Mouse (Mus musculus) bone marrow, adult 2 months (tissue): ENCODE measurements around the gene Tbx3.

Experiments used
- CTCF ChIP-seq: fragments of 200-500 bp; IDR thresholded peaks from 2 replicates; pipeline ENCODE4 v1.5.1; 2011; ENCODE audit warnings: low read length, control low read depth; ENCODE audit not compliant: control insufficient read depth, insufficient read depth
- POLR2A ChIP-seq: fragments of 200-500 bp; IDR thresholded peaks from 2 replicates; pipeline ENCODE4 v1.6.1; 2011; ENCODE audit warnings: low read depth, mild to moderate bottlenecking, control low read depth, low read length, borderline replicate concordance; ENCODE audit not compliant: control insufficient read depth

DNA sequence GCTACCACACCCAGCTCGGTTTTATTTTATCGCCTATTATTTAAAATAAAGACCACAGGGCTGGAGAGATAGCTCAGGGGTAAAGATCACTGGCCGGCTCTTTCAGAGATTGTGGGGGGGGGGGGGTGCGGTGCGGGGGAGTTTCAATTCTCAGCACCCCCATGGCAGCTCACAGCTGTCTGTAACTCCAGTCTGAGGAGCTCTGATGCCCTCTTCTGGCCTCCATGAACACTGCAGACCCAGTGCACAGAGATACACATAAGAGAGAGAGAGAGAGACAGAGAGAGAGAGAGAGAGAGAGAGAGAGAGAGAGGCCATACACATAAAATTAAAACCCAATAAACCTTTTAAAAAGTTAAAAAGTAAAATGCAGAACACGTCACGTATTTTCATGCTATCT, 34.4 kb downstream of the Tbx3 start:
- TF ChIP-seq CTCF (0 out of 2 replicates have a peak, but pooled peaks have one; percentile 4), POLR2A (no peak)
